ENCODE assay signal across 8 mouse cellular contexts in the genomic region with DNA sequence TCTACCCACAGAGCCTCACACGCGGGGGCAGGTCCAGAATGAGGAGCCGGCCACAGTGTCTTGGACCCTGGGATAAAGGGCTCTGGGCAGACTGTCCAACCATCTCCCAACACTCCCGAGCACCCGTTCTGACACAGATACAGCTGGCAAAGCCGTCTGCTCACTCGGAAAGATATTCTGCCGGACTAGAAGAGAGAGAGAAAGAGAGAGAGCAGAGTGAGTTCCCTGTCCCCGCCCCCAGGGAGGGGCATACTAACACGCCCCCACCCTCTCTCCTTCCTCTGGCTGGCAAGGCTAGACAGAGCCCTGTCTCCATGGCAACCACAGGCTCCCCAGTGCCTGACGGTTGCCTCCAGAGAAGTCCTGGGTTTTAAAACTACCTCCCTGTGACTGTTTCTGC. TPM values are rescaled to one million over a fixed set of nuclear protein-coding genes. Genes with fewer than 3 reads are reported as not detected.
DNase-seq lines count a peak whose midpoint lies in the region; ATAC-seq lines count a peak whose summit lies in the region.

No protein-coding gene starts in this region.

- peak overlapping the region; percentile 20 for H3K4me3 ChIP-seq in forebrain, embryonic 15.5 days
- no peak overlapping the region for H3K4me3 ChIP-seq in liver, embryonic 16.5 days (ENCODE audit: low read depth, low read length)
- H3K4me3 ChIP-seq in neural tube, embryonic 11.5 days (ENCODE audit: low read depth, low read length), result peak overlapping the region; percentile 14; the same call in 1 of the 2 replicates

- H3K4me1 ChIP-seq in forebrain, embryonic 15.5 days, result peaks cover 34% of the 10 kb centered on the region
- peaks cover 15% of the 10 kb centered on the region for H3K4me1 ChIP-seq in liver, embryonic 16.5 days (ENCODE audit: control insufficient read depth, low read depth, low read length)
- H3K4me1 ChIP-seq in neural tube, embryonic 11.5 days (ENCODE audit: control insufficient read depth, insufficient read depth, low read length), result peaks cover 22% of the 10 kb centered on the region

- peak; percentile 94 for DNase-seq in CD4-positive, CD25-positive, alpha-beta regulatory T cell, adult 2 months (ENCODE audit: low read depth, low spot score)
- DNase-seq in c-Kit-positive CD71-negative TER-119-negative erythroid progenitor cells, embryonic 14.5 days (ENCODE audit: low read depth), result peak; percentile 78
- peak; percentile 69 to 74 for DNase-seq in heart, postnatal 14 days
- peak; percentile 93 for DNase-seq in layer of hippocampus, adult 11-12 months (ENCODE audit: low spot score)
- DNase-seq in neural tube, embryonic 11.5 days (ENCODE audit: low spot score), result peak; percentile 82
- peak; percentile 97 for DNase-seq in telencephalon, adult 2 months (ENCODE audit: low read depth, low spot score)

- peak overlapping the region; percentile 47 for H3K4me2 ChIP-seq in forebrain, embryonic 15.5 days (replicated peaks)
- peak overlapping the region; percentile 37; the same call in 1 of the 2 replicates for H3K4me2 ChIP-seq in liver, embryonic 16.5 days (ENCODE audit: low read depth, low read length)
- peak overlapping the region; percentile 37 for H3K4me2 ChIP-seq in neural tube, embryonic 11.5 days (ENCODE audit: low read depth)

- H3K27ac ChIP-seq in forebrain, embryonic 15.5 days (replicated peaks), result peak overlapping the region; percentile 80
- no peak overlapping the region for H3K27ac ChIP-seq in liver, embryonic 16.5 days (ENCODE audit: low read length)
- 0 out of 2 replicates have a peak overlapping the region, but pooled peaks have one; percentile 51 for H3K27ac ChIP-seq in neural tube, embryonic 11.5 days (ENCODE audit: low read depth, low read length)

- intact Hi-C loops in heart, postnatal 14 days (cut with DNase I), result loop anchor here (5.0 kb wide), 1 partner anchor 131 kb away; a partner anchor contains a TSS

- H3K36me3 ChIP-seq in forebrain, embryonic 15.5 days, result no peaks in the 10 kb centered on the region
- no peaks in the 10 kb centered on the region for H3K36me3 ChIP-seq in liver, embryonic 16.5 days (ENCODE audit: control insufficient read depth, insufficient read depth)
- no peaks in the 10 kb centered on the region for H3K36me3 ChIP-seq in neural tube, embryonic 11.5 days (ENCODE audit: control insufficient read depth, insufficient read depth, low read length)

- 5% methylated on average over 11 of the region's 11 CpGs for WGBS in forebrain, embryonic 15.5 days
- 2% methylated on average over 11 of the region's 11 CpGs for WGBS in liver, embryonic 16.5 days (ENCODE audit: insufficient replicate concordance)
- WGBS in neural tube, embryonic 11.5 days, result 7% methylated on average over 11 of the region's 11 CpGs

- H3K9ac ChIP-seq in forebrain, embryonic 15.5 days (replicated peaks), result peak overlapping the region; percentile 34
- no peak overlapping the region for H3K9ac ChIP-seq in liver, embryonic 16.5 days (ENCODE audit: low read depth, low read length)
- H3K9ac ChIP-seq in neural tube, embryonic 11.5 days (ENCODE audit: low read length), result peak overlapping the region; percentile 41

- peak; percentile 86 for ATAC-seq in forebrain, embryonic 15.5 days (replicated peaks)
- ATAC-seq in liver, embryonic 16.5 days (ENCODE audit: low read depth), result peak; percentile 54
- ATAC-seq in neural tube, embryonic 11.5 days (ENCODE audit: insufficient read depth, low FRiP score, low TSS enrichment), result peak; percentile 45; the same call in 1 of the 2 replicates

- H3K27me3 ChIP-seq in forebrain, embryonic 15.5 days, result no peaks in the 10 kb centered on the region
- peaks cover 52% of the 10 kb centered on the region for H3K27me3 ChIP-seq in liver, embryonic 16.5 days (ENCODE audit: control insufficient read depth, insufficient read depth, low read depth, low read length)
- H3K27me3 ChIP-seq in neural tube, embryonic 11.5 days (ENCODE audit: control insufficient read depth, insufficient read depth, low read length), result peaks cover 14% of the 10 kb centered on the region

- no peaks in the 10 kb centered on the region for H3K9me3 ChIP-seq in forebrain, embryonic 15.5 days
- no peaks in the 10 kb centered on the region for H3K9me3 ChIP-seq in liver, embryonic 16.5 days (replicated peaks; ENCODE audit: control insufficient read depth, low read length)
- no peaks in the 10 kb centered on the region for H3K9me3 ChIP-seq in neural tube, embryonic 11.5 days (ENCODE audit: control insufficient read depth, low read length)

RNA-seq across cellular contexts. Expression of a gene that starts 7.1 kb away (rescaled TPM):
- 2.6 and 3.7 TPM in 2 replicates for polyA plus RNA-seq in forebrain, embryonic 15.5 days (2015; fragmentation: Nextera tagmentation; extraction: Ambion mirVana)
- total RNA-seq in heart, postnatal 14 days (2021), result 1 to 10 TPM in 1 of 2 experiments, under 1 TPM in 1; 0.57 to 1.0 TPM
- polyA plus RNA-seq in liver, embryonic 16.5 days (2015; fragmentation: Nextera tagmentation; extraction: Ambion mirVana), result 0.09 TPM in 1 of 2 replicates, not detected in the other
- polyA plus RNA-seq in neural tube, embryonic 11.5 days (2014; fragmentation: Nextera tagmentation; extraction: Ambion mirVana), result 1.8 and 2.5 TPM in 2 replicates

RNA-seq across cellular contexts. Expression of a gene that starts 11.2 kb away (rescaled TPM):
- 117 and 131 TPM in 2 replicates for polyA plus RNA-seq in forebrain, embryonic 15.5 days (2015; fragmentation: Nextera tagmentation; extraction: Ambion mirVana)
- total RNA-seq in heart, postnatal 14 days (2021), result 10 to 100 TPM; 30.0 to 34.5 TPM
- 23.2 and 24.9 TPM in 2 replicates for polyA plus RNA-seq in liver, embryonic 16.5 days (2015; fragmentation: Nextera tagmentation; extraction: Ambion mirVana)
- polyA plus RNA-seq in neural tube, embryonic 11.5 days (2014; fragmentation: Nextera tagmentation; extraction: Ambion mirVana), result 110 and 111 TPM in 2 replicates

RNA-seq across cellular contexts. Expression of a gene that starts 33.8 kb away (rescaled TPM):
- polyA plus RNA-seq in forebrain, embryonic 15.5 days (2015; fragmentation: Nextera tagmentation; extraction: Ambion mirVana), result 43.3 and 45.3 TPM in 2 replicates
- total RNA-seq in heart, postnatal 14 days (2021), result 1 to 10 TPM; 7.9 to 9.0 TPM
- polyA plus RNA-seq in liver, embryonic 16.5 days (2015; fragmentation: Nextera tagmentation; extraction: Ambion mirVana), result 27.8 and 29.1 TPM in 2 replicates
- polyA plus RNA-seq in neural tube, embryonic 11.5 days (2014; fragmentation: Nextera tagmentation; extraction: Ambion mirVana), result 32.3 and 36.9 TPM in 2 replicates

RNA-seq across cellular contexts. Expression of a gene that starts 38.4 kb away (rescaled TPM):
- 1.6 and 3.1 TPM in 2 replicates for polyA plus RNA-seq in forebrain, embryonic 15.5 days (2015; fragmentation: Nextera tagmentation; extraction: Ambion mirVana)
- total RNA-seq in heart, postnatal 14 days (2021), result 1 to 10 TPM in 1 of 2 experiments, under 1 TPM in 1; 0.80 to 1.2 TPM
- 0.18 TPM in 1 of 2 replicates, not detected in the other for polyA plus RNA-seq in liver, embryonic 16.5 days (2015; fragmentation: Nextera tagmentation; extraction: Ambion mirVana)
- 8.9 and 13.8 TPM in 2 replicates for polyA plus RNA-seq in neural tube, embryonic 11.5 days (2014; fragmentation: Nextera tagmentation; extraction: Ambion mirVana)
